Mouse (Mus musculus): ENCODE measurements around the gene Sh2d6.

DNA sequence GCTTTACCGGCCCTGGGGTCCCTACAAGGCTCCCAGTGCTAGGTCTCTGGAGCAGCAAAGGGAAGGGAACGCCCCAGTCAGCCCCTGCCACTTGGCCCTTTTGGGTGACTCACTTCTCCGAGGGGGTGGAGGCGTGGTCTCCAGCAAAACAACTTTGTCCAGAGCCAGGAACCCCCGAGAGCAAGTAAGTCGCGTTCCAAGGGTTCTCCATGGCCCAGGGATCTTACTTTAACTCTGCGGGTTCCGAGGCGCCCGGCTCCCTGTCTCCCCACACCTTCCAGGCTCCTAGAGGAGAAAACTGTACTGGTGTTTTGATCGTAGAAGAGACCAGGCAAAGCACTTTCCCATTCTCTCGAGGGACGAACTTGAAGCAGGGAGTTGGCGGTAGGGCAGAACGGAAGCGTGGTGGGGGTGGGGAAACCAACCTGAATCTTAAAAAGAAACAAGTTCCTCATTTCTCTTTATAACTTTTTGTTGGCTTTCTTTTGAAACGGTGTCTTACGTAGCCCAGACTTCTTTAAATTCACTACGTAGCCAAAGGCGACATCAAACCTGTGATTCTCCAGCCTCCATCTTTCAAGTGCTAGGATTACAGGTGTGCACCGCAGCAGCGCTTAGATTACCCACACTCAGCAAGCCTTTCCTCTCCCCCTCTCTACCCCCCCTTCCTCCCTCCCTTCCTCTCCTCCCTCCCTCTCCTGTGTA lies 22.9 kb upstream of the Sh2d6 start, which contains the start of gene Capg:
- TF ChIP-seq POLR2A (IDR thresholded peaks at IDR 0.05; ENCODE audit: borderline replicate concordance, insufficient read depth, low read length) (no peak), CTCF (IDR thresholded peaks at IDR 0.05; ENCODE audit: borderline replicate concordance, insufficient read depth, low read depth, low read length) (no peak)
